Mouse (Mus musculus): ENCODE results near the gene 6030408B16Rik.

DNA sequence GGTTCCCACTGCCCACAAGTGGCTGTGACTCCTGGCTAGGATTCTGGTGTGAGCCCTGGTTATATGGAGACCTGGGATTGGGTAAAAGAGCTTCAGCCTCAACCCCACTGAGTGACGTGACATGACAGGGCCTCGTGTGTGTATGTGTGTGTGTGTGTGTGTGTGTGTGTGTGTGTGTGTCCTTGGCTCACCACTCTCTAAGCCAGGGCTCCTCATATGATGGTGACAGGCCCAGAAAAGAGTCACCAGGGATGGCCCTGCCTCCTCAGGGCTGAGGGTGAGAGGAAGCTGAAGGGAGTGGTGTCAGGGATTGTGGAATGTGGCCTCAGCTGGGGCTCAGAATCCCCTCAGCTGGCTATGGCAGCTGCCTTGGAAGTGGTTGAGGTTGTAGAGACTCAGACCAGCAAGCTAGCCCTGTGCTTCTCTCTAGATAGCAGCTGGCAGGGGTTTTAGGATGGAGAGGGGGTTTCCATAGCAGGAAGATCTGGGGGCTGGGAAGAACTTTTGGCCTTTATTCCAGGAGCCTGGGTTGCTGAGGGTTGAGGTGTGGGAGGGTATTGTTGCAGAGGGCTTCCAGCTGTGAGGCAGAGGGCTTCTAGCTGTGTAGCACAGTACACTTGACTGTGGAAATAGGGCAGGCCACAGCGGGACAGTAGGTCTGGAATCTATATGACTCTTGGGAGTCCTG lies 36.0 kb downstream of the 6030408B16Rik start:
- TF ChIP-seq EP300 (IDR thresholded peaks at IDR 0.05; ENCODE audit: low read depth) (no peak), CTCF (IDR thresholded peaks at IDR 0.05; ENCODE audit: low read depth) (no peak)
